Mouse (Mus musculus): ENCODE results near the gene Rprml. TPM values are rescaled to one million over a fixed set of nuclear protein-coding genes. Genes with fewer than 3 reads are reported as not detected.

The Rprml gene
- polyA plus RNA-seq, 1 experiment, result 2.7 TPM

DNA sequence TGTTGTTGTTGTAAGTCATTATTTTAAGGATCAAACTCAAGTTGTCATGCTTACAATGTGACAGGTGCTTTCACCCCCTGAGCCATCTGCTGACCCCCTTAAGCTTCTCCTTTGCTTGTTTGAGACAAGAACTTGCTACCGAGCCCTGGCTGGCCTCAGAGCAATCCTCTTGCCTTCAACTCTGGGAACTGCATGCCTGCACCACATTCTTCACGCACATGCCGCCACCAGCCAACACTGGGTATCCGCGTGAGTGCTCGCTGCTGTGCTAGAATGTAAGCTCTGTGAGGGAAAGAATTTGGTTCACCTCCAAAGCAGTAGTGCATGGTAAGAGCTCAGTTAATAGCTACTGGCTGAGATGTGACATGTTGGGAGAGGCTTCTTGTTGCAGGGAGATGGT lies 13.1 kb upstream of the Rprml start:
- Histone ChIP-seq H3K27ac (ENCODE audit: control insufficient read depth, insufficient read depth, low read depth, low read length) (no peak overlapping the region), H3K4me3 (ENCODE audit: control insufficient read depth, low read depth, low read length) (peak overlapping the region; percentile 10), H3K36me3 (ENCODE audit: control insufficient read depth, insufficient read depth, low read length) (no peaks in the 10 kb centered on the region), H3K27me3 (ENCODE audit: control insufficient read depth, insufficient read depth, low read length) (no peaks in the 10 kb centered on the region), H3K4me1 (ENCODE audit: control insufficient read depth, insufficient read depth, low read length) (no peaks in the 10 kb centered on the region; the same call in 1 of the 2 replicates)
- TF ChIP-seq POLR2A (IDR thresholded peaks at IDR 0.05; ENCODE audit: control insufficient read depth, low read depth, low read length), result no peak
- no peak for TF ChIP-seq CTCF (IDR thresholded peaks at IDR 0.05; ENCODE audit: control insufficient read depth, insufficient read depth, insufficient replicate concordance, low read depth, low read length)

- H3K27ac ChIP-seq (ENCODE audit: control insufficient read depth, insufficient read depth, low read depth, low read length), result peak within 1 kb of the TSS; percentile 23; the same call in 1 of the 2 replicates
- TF ChIP-seq CTCF (IDR thresholded peaks at IDR 0.05; ENCODE audit: control insufficient read depth, insufficient read depth, insufficient replicate concordance, low read depth, low read length) (no peak), POLR2A (IDR thresholded peaks at IDR 0.05; ENCODE audit: control insufficient read depth, low read depth, low read length) (no peak)
- no peaks in the 10 kb centered on the region for H3K36me3 ChIP-seq (ENCODE audit: control insufficient read depth, insufficient read depth, low read length)
- no peaks in the 10 kb centered on the region; the same call in 1 of the 2 replicates for H3K4me1 ChIP-seq (ENCODE audit: control insufficient read depth, insufficient read depth, low read length)
- no peaks in the 10 kb centered on the region for H3K27me3 ChIP-seq (ENCODE audit: control insufficient read depth, insufficient read depth, low read length)
- peak within 1 kb of the TSS; percentile 76 for H3K4me3 ChIP-seq (ENCODE audit: control insufficient read depth, low read depth, low read length)
Measured at GRCm38 (mm10) chr11:103638790-103639189, 10.6 kb upstream of the Rprml start, which contains the start of gene Lyzl6. Lyzl6 (minus strand) TSS chr11:103638890.

- H3K4me3 ChIP-seq (ENCODE audit: control insufficient read depth, low read depth, low read length), result peak overlapping the region; percentile 72
- H3K27me3 ChIP-seq (ENCODE audit: control insufficient read depth, insufficient read depth, low read length), result no peaks in the 10 kb centered on the region
- no peaks in the 10 kb centered on the region; the same call in 1 of the 2 replicates for H3K4me1 ChIP-seq (ENCODE audit: control insufficient read depth, insufficient read depth, low read length)
- TF ChIP-seq POLR2A (IDR thresholded peaks at IDR 0.05; ENCODE audit: control insufficient read depth, low read depth, low read length), result no peak
- peak; percentile 91; the same call in 1 of the 2 replicates for TF ChIP-seq CTCF (IDR thresholded peaks at IDR 0.05; ENCODE audit: control insufficient read depth, insufficient read depth, insufficient replicate concordance, low read depth, low read length)
- H3K27ac ChIP-seq (ENCODE audit: control insufficient read depth, insufficient read depth, low read depth, low read length), result no peak overlapping the region
- no peaks in the 10 kb centered on the region for H3K36me3 ChIP-seq (ENCODE audit: control insufficient read depth, insufficient read depth, low read length)
Measured at GRCm38 (mm10) chr11:103639407-103639946, 9.9 kb upstream of the Rprml start.

GRCm38 (mm10) chr11:103643211-103643610 lies 6.2 kb upstream of the Rprml start:
- Histone ChIP-seq H3K27me3 (ENCODE audit: control insufficient read depth, insufficient read depth, low read length) (no peaks in the 10 kb centered on the region), H3K4me3 (ENCODE audit: control insufficient read depth, low read depth, low read length) (no peak overlapping the region), H3K4me1 (ENCODE audit: control insufficient read depth, insufficient read depth, low read length) (peaks cover 2% of the 10 kb centered on the region), H3K27ac (ENCODE audit: control insufficient read depth, insufficient read depth, low read depth, low read length) (no peak overlapping the region), H3K36me3 (ENCODE audit: control insufficient read depth, insufficient read depth, low read length) (no peaks in the 10 kb centered on the region)
- TF ChIP-seq CTCF (IDR thresholded peaks at IDR 0.05; ENCODE audit: control insufficient read depth, insufficient read depth, insufficient replicate concordance, low read depth, low read length) (no peak), POLR2A (IDR thresholded peaks at IDR 0.05; ENCODE audit: control insufficient read depth, low read depth, low read length) (no peak)

DNA sequence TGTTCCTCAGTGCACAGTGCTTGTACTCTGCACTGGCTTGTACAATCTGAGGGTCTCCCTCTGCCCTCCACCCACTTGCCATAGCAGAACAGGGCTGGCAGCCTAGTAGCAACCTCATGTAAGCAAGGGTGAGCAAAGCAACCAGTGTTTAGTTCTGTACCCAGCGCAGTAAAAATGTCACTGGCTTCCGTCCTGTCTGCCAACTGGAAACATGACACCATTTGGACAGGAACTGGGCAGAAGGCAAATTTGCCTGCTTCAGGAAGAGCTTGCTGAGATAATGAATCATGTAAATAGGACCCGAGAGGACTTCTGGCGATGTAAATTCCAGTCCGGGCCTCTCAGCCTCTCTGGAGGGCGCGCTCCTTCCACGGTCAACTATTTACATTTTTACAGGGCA lies 3.6 kb upstream of the Rprml start:
- no peak overlapping the region for H3K27ac ChIP-seq (ENCODE audit: control insufficient read depth, insufficient read depth, low read depth, low read length)
- peaks cover 18% of the 10 kb centered on the region for H3K4me1 ChIP-seq (ENCODE audit: control insufficient read depth, insufficient read depth, low read length)
- H3K4me3 ChIP-seq (ENCODE audit: control insufficient read depth, low read depth, low read length), result no peak overlapping the region
- TF ChIP-seq CTCF (IDR thresholded peaks at IDR 0.05; ENCODE audit: control insufficient read depth, insufficient read depth, insufficient replicate concordance, low read depth, low read length) (no peak), POLR2A (IDR thresholded peaks at IDR 0.05; ENCODE audit: control insufficient read depth, low read depth, low read length) (no peak)
- no peaks in the 10 kb centered on the region for H3K27me3 ChIP-seq (ENCODE audit: control insufficient read depth, insufficient read depth, low read length)
- H3K36me3 ChIP-seq (ENCODE audit: control insufficient read depth, insufficient read depth, low read length), result no peaks in the 10 kb centered on the region

- Histone ChIP-seq H3K4me1 (ENCODE audit: control insufficient read depth, insufficient read depth, low read length) (peaks cover 20% of the 10 kb centered on the region), H3K27me3 (ENCODE audit: control insufficient read depth, insufficient read depth, low read length) (no peaks in the 10 kb centered on the region), H3K4me3 (ENCODE audit: control insufficient read depth, low read depth, low read length) (no peak overlapping the region), H3K27ac (ENCODE audit: control insufficient read depth, insufficient read depth, low read depth, low read length) (no peak overlapping the region), H3K36me3 (ENCODE audit: control insufficient read depth, insufficient read depth, low read length) (no peaks in the 10 kb centered on the region)
- TF ChIP-seq CTCF (IDR thresholded peaks at IDR 0.05; ENCODE audit: control insufficient read depth, insufficient read depth, insufficient replicate concordance, low read depth, low read length) (no peak), POLR2A (IDR thresholded peaks at IDR 0.05; ENCODE audit: control insufficient read depth, low read depth, low read length) (no peak)
Measured at GRCm38 (mm10) chr11:103646301-103646700, 3.1 kb upstream of the Rprml start.

DNA sequence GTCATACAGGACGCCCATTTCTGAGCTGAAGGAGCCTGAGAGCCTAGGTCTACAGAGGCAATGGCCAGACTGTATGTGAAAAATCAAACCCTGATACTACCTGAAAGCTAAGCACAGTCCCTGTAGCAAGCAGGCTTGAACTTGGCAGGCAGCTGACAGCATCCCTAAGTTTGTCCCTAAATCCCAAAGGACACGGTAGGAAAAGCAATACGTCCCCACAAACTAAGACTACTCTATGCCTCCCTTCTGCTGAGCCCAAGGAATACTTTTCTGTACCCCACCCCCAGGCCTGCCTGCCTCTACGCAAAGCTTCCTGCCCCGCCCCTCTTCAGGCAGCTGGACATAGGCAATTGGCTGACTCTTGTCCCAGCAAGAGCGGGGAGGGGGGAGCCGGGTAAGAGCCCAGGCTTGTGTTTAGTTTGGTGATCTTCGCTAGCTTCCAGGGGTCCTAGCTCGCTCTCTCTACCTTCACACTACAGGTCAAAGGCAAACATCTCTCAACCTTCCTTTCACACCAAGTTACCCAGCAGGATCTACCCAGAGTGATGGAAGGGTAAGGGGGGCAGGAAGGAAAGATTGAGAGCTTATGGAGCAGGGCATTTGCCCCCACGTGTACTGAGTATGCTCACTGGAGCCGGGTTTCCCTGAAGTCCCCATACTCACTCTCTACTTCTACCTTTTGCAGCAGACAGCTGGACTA lies 1.3 kb upstream of the Rprml start:
- TF ChIP-seq POLR2A (IDR thresholded peaks at IDR 0.05; ENCODE audit: control insufficient read depth, low read depth, low read length) (no peak), CTCF (IDR thresholded peaks at IDR 0.05; ENCODE audit: control insufficient read depth, insufficient read depth, insufficient replicate concordance, low read depth, low read length) (no peak)
- H3K27me3 ChIP-seq (ENCODE audit: control insufficient read depth, insufficient read depth, low read length), result no peaks in the 10 kb centered on the region
- H3K4me3 ChIP-seq (ENCODE audit: control insufficient read depth, low read depth, low read length), result peak overlapping the region; percentile 65
- peak overlapping the region; percentile 65; the same call in 1 of the 2 replicates for H3K27ac ChIP-seq (ENCODE audit: control insufficient read depth, insufficient read depth, low read depth, low read length)
- H3K36me3 ChIP-seq (ENCODE audit: control insufficient read depth, insufficient read depth, low read length), result no peaks in the 10 kb centered on the region
- H3K4me1 ChIP-seq (ENCODE audit: control insufficient read depth, insufficient read depth, low read length), result peaks cover 20% of the 10 kb centered on the region

Measured in testis, adult 2 months (tissue).